Mouse (Mus musculus): ENCODE data around the gene Scrn2.

DNA sequence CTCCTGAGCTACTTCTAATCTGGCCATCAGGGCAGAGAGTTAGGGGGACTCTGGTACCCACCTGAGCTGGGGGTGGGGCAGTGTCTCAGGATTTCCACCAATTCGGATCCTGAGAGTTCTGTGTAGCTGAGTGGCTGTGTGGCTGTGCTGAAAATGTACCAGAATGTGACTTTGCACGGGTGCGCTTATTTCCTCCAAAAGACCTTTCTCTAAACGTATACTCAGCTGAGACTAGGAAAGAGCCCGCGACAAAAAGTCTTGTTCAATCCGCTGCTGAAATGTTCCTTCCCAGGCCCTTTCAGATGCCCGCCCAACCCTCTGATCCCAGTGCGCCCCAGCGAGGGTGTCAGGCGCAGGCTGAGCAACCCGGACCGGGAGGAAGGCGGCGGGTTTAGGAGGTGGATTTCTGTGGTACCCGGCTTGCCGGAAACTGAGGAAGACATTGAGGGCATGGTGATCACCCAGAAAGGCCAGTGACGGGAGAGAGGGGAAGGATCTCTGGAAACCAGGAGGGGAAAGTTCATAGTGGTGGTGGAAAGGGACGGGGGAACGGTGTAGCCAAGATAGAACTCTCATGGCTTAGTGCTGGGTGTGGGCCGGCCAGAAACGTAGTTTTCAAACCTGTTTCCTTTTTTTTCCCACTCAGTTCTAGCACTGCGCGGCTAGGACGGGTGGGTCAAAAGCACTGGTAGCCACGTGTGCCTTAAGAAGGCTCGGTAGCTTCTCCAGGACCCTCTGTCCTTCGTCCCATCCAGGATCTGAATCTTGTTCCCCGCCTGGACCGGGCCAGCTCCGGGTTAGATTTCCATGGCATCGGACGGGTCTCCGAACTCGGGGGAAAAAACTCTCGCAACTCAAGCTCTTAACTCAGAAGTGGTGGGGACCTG lies 11.8 kb upstream of the Scrn2 start:
- TF ChIP-seq POLR2A (IDR thresholded peaks at IDR 0.05; ENCODE audit: borderline replicate concordance, control insufficient read depth, low read depth, low read length) (no peak), CTCF (IDR thresholded peaks at IDR 0.05; ENCODE audit: control insufficient read depth, insufficient read depth, low read length) (no peak)

Measured in bone marrow, adult 2 months (tissue).